Mouse (Mus musculus) naive thymus-derived CD4-positive, alpha-beta T cell, adult 2 months (primary cell): ENCODE data around the gene Macrod2.

ENCODE experiments used
- DNase-seq: peaks from one replicate; pipeline ENCODE4 v3.0.0-alpha.2; 2011; ENCODE audit warnings: low read depth

Gene Macrod2

DNA sequence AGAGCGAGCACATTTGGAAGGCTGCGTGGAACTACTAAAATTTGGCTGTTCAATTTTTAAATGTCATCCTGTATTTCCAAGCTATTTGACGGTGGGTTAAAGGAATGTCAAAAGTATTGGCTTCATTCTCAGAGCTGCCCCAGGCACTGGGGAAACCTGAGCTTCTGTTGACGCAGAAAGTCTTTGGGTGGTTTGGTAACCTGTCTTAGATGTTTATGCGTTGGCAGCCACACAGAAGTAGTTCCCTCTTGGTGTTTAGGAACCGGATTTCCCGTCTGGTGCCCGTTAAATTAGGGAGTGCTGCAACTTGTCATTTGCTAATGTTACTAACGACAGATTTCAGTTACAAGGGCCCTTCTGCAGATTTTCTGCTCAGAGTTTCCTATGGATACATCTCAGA is 1837.7 kb downstream of the Macrod2 start:
- DNase-seq, result no peak

GRCm38 (mm10) chr2:142243483-142243882 is 1848.4 kb downstream of the Macrod2 start:
- DNase-seq, result no peak

DNA sequence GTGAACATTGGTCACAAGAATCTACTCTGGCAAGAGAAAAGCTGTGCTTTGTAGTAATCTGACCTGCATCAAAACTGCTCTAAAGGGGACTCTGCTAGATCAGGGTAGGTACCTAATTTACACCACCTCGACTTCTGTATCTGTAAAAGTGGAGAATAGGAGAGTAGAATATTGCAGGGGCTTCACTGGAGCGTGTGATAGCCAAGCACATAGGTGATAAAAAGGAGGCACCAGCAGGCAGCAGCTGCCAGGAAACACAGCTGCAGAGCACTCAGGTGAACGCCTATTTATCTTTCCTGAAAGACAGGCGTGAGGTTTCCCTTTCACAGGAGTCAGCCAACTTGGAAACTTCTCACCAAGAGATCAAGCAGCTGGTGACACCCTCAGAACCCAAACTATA is 1855.3 kb downstream of the Macrod2 start:
- no peak for DNase-seq

DNA sequence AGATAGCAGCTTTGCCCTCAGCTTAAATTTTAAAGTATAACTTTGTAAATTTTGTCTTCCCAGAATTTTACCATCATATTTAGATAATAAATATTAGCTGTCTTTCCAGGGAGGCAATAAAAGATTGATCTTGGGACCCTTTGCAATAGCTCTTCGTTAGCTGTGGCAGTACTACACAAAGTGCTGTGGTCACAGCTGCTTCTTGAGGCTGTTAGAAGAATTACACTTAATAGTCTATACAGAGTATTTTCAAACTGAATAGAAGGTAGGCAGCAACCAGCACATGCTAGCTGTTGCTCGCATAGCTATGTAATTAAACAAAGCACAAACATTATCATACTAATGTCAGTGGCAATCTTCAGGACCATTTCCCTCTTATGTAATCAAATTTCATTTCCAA is 1856.4 kb downstream of the Macrod2 start:
- no peak for DNase-seq

- no peak for DNase-seq
Measured at GRCm38 (mm10) chr2:142253913-142254312, 1858.8 kb downstream of the Macrod2 start.

DNA sequence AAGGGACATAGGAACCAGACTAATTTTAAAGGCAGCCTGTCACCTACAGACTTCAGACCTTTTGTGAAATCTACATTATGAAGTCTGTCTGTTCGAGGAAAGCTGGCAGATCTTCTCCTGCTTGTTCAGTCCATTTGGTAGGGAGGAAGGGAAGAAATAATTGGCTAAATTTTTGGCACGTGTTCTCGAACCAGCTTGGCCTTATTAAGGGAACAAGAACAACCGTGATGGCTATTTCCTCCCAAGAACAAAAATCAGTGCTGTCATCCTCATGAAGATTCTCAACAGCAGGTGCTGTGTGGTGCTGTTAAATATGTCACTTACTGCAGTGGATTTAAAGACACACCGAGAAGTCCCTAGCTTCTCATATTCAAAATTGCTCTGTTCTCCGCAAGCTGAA is 1859.5 kb downstream of the Macrod2 start:
- DNase-seq, result no peak

- no peak for DNase-seq
Measured at GRCm38 (mm10) chr2:142257501-142257900, 1862.4 kb downstream of the Macrod2 start.

- no peak for DNase-seq
Measured at GRCm38 (mm10) chr2:142261046-142261445, 1865.9 kb downstream of the Macrod2 start.

GRCm38 (mm10) chr2:142264697-142265096 is 1869.6 kb downstream of the Macrod2 start:
- no peak for DNase-seq

- DNase-seq, result no peak
Measured at GRCm38 (mm10) chr2:142267836-142268235, 1872.7 kb downstream of the Macrod2 start.

GRCm38 (mm10) chr2:142286761-142287160 is 1891.7 kb downstream of the Macrod2 start:
- no peak for DNase-seq

GRCm38 (mm10) chr2:142294831-142295230 is 1899.7 kb downstream of the Macrod2 start:
- DNase-seq, result no peak

- DNase-seq, result no peak
Measured at GRCm38 (mm10) chr2:142303098-142303911, 1908.2 kb downstream of the Macrod2 start.

GRCm38 (mm10) chr2:142303912-142304182 is 1908.7 kb downstream of the Macrod2 start:
- DNase-seq, result no peak

GRCm38 (mm10) chr2:142323158-142323557 is 1928.0 kb downstream of the Macrod2 start:
- DNase-seq, result no peak

DNA sequence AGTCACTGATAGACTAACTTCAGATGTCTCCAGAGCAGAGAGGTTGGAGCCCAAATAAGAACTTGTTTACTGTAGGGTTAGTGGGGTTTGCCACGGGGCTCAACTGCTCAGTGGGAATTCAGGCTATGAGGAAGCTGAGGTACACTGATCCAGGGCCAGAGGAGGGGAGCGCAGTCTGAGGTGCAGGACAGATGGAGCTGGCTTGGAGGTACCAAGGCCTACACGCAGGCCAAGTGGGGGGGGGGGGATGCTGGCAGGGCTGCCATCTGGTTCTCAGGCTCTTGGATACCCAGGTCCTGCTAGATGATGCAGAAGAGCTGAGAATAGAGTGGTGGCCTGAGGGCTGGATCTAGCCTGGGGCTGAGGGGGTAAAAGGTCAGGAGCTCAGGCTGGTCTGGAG is 1931.6 kb downstream of the Macrod2 start:
- DNase-seq, result no peak

- DNase-seq, result no peak
Measured at GRCm38 (mm10) chr2:142329761-142330160, 1934.7 kb downstream of the Macrod2 start.

GRCm38 (mm10) chr2:142334441-142335102 is 1939.5 kb downstream of the Macrod2 start:
- DNase-seq, result no peak

- DNase-seq, result no peak
Measured at GRCm38 (mm10) chr2:142335103-142335999, 1940.2 kb downstream of the Macrod2 start.

DNA sequence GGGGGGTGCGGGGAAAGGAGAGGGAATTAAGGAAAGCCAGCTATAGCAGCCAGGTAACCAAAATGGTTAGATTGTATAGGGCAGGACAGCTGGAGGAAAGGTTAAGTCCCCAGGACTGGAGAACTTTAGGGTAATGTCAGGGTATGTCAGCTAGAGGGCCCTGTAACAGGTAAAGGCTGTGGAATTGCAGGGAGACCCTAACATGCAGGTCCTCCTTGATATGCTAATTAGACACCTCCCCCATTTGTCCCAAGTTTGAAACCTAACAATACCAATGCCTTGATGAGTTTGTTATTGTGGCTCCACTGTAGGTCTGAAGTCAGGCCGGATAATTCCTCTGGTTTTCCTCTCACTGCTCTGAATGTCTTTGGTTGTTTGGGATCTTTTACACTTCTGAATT is 1948.9 kb downstream of the Macrod2 start:
- no peak for DNase-seq

DNA sequence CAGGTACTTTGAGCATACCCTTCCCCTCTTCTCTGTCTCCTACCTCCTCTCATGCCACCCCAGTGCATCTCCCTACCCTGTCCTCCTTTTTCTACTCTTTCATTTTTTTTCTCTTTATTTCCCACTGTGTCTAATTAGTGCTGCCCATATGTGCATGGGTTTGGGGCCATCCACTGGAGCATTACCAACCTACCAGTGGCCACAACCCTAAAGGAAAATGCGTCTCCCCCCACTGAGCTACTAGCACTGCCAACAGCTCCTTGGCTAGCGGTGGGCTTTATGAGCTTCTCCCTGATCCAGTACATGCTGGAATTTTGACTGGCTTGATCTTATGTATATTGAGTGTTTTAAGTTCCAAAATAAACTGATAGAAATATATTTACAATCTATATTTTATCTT is 1949.6 kb downstream of the Macrod2 start:
- DNase-seq, result no peak

- DNase-seq, result no peak
Measured at GRCm38 (mm10) chr2:142349805-142350204, 1954.7 kb downstream of the Macrod2 start.

DNA sequence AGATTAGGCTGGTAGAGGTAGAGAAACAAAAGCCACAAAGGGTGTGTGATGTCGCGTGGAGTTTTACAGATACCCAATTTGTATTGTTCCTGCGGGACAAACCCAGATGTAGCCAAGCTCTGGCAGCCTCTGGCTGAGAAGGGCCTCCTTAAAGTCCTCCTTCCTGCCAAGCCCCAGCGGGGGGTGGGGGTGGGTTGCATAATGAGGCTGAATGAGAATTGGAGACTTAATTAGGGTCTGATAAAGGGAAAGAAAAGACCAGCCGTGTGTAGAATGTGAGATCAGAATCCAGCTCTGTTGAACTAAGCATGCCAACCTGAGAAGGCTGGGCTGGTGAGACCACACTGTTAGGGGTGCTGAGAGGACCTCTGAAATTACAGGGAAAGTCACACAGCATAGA is 1967.8 kb downstream of the Macrod2 start:
- no peak for DNase-seq
